12 mouse cellular contexts compared by ENCODE assay signal in the genomic region with DNA sequence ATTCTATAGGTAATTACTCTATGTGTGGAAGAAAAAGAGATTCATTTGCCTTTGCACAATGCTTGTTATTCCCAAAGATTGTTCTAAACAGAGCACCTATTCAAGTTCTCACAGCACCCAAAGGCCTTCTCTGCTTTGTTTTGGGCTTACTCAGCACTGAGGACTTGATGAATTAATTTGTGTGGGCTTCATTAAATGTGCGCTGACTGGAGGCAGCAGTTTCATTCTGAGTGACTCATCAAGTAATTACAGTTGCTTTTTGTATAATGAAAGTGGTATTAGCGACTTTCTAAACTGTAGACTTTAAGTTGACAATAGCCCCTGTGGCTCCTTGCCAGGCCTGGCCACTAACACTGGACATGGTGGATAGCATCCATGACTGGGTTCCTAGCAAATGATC.
"Had no signal": no experiment of that assay in that cellular context is flagged by ENCODE, and none has a peak within 500 bp of the region (broad histone marks: within the 10 kb centered on the region; RNA-seq: fewer than 3 reads in every experiment).

No protein-coding gene starts in this region.

- H3K36me3 ChIP-seq: liver, embryonic 13.5 days had no signal

- H3K27me3 ChIP-seq: liver, embryonic 13.5 days had no signal

- H3K9ac ChIP-seq: liver, embryonic 13.5 days had no signal

- H3K4me1 ChIP-seq: liver, embryonic 13.5 days had no signal

- H3K4me2 ChIP-seq: liver, embryonic 13.5 days; midbrain, embryonic 11.5 days had no signal

- DNase-seq: kidney, adult 11 months; kidney, adult 8-10 months; kidney, postnatal 14 days; liver, embryonic 13.5 days; lung, adult 2 months; lung, postnatal 14 days; lung, postnatal 4 days; midbrain, embryonic 14.5 days; right cerebral cortex, postnatal 25 days; thymus, postnatal 25 days had no signal

- H3K4me3 ChIP-seq: liver, embryonic 13.5 days had no signal

- H3K9me3 ChIP-seq: liver, embryonic 13.5 days had no signal

- H3K27ac ChIP-seq: liver, embryonic 13.5 days; stomach, postnatal 0 days had no signal
